Mouse (Mus musculus) forebrain, embryonic 13.5 days (tissue): ENCODE results near the gene Edn1. TPM values are rescaled to one million over a fixed set of nuclear protein-coding genes. Genes with fewer than 3 reads are reported as not detected.

ENCODE experiments used
- ATAC-seq: fragments of 200-750 bp; cut with Nextera tagmentation; 2 replicates; pipeline ENCODE4 v1.8.0; 2017
- H3K27ac ChIP-seq: fragments of 300-500 bp; sonication (generic); 2 replicates; pipeline ENCODE4 v1.5.1; 2015; ENCODE audit warnings: inconsistent platforms, mild to moderate bottlenecking, moderate library complexity
- H3K27me3 ChIP-seq: fragments of 300-500 bp; sonication (generic); 2 replicates; pipeline ENCODE4 v1.6.1; 2015; ENCODE audit warnings: mild to moderate bottlenecking, inconsistent platforms
- H3K36me3 ChIP-seq: fragments of 300-500 bp; sonication (generic); 2 replicates; pipeline ENCODE4 v1.6.1; 2015; ENCODE audit warnings: mild to moderate bottlenecking, inconsistent platforms; ENCODE audit not compliant: poor library complexity, severe bottlenecking
- H3K4me1 ChIP-seq: fragments of 300-500 bp; sonication (generic); 2 replicates; pipeline ENCODE4 v1.6.1; 2015; ENCODE audit warnings: inconsistent platforms
- H3K4me2 ChIP-seq: fragments of 300-500 bp; sonication (generic); 2 replicates; pipeline ENCODE4 v1.6.1; 2015; ENCODE audit warnings: inconsistent platforms, mild to moderate bottlenecking, moderate library complexity
- H3K4me3 ChIP-seq: fragments of 300-500 bp; sonication (generic); 2 replicates; pipeline ENCODE4 v1.5.1; 2015; ENCODE audit warnings: mild to moderate bottlenecking, inconsistent platforms
- H3K9ac ChIP-seq: fragments of 300-500 bp; sonication (generic); 2 replicates; pipeline ENCODE4 v1.6.1; 2015; ENCODE audit warnings: mild to moderate bottlenecking, inconsistent platforms
- H3K9me3 ChIP-seq: fragments of 300-500 bp; sonication (generic); replicated peaks from 2 replicates; pipeline ENCODE4 v1.6.1; 2016; ENCODE audit warnings: inconsistent platforms
- WGBS: fragments of 180-500 bp; shearing (Covaris S2); methylation state at CpG from one replicate; pipeline ENCODE4 v1.1.7; 2015; 5-methylcytosine and 5-hydroxymethylcytosine counted together
- polyA plus RNA-seq: library from polyadenylated mRNA; unstranded; fragments of >200 nt; fragmentation: Nextera tagmentation; extraction: Ambion mirVana; gene quantifications from 2 replicates; pipeline ENCODE4 v1.2.1, GENCODE M21; 2015

Gene Edn1
- polyA plus RNA-seq, 1 experiment from 2014 or later, result 1.1 TPM

GRCm38 (mm10) chr13:42334981-42335380 is 33.7 kb downstream of the Edn1 start:
- Histone ChIP-seq H3K4me3 (no peak overlapping the region), H3K27me3 (no peaks in the 10 kb centered on the region), H3K9ac (no peak overlapping the region), H3K36me3 (no peaks in the 10 kb centered on the region), H3K27ac (no peak overlapping the region), H3K4me1 (no peaks in the 10 kb centered on the region), H3K4me2 (no peak overlapping the region), H3K9me3 (no peaks in the 10 kb centered on the region)
- no peak for ATAC-seq
- WGBS, result 88% methylated on average over 3 of the region's 3 CpGs

GRCm38 (mm10) chr13:42336414-42336813 is 35.1 kb downstream of the Edn1 start:
- H3K9ac ChIP-seq, result no peak overlapping the region
- WGBS, result 86% methylated on average over 4 of the region's 4 CpGs
- no peaks in the 10 kb centered on the region for H3K36me3 ChIP-seq
- no peak overlapping the region for H3K4me3 ChIP-seq
- no peak for ATAC-seq
- no peak overlapping the region for H3K4me2 ChIP-seq
- no peaks in the 10 kb centered on the region for H3K27me3 ChIP-seq
- no peaks in the 10 kb centered on the region for H3K4me1 ChIP-seq
- no peaks in the 10 kb centered on the region for H3K9me3 ChIP-seq
- no peak overlapping the region for H3K27ac ChIP-seq

GRCm38 (mm10) chr13:42337072-42337471 is 35.8 kb downstream of the Edn1 start:
- Histone ChIP-seq H3K4me1 (no peaks in the 10 kb centered on the region), H3K9me3 (no peaks in the 10 kb centered on the region), H3K4me2 (no peak overlapping the region), H3K27me3 (no peaks in the 10 kb centered on the region), H3K9ac (no peak overlapping the region), H3K27ac (no peak overlapping the region), H3K36me3 (no peaks in the 10 kb centered on the region), H3K4me3 (no peak overlapping the region)
- 83% methylated on average over 2 of the region's 2 CpGs for WGBS
- ATAC-seq, result no peak

GRCm38 (mm10) chr13:42339466-42339865 is 38.2 kb downstream of the Edn1 start:
- 70% methylated on average over 2 of the region's 2 CpGs for WGBS
- no peaks in the 10 kb centered on the region for H3K4me1 ChIP-seq
- no peaks in the 10 kb centered on the region for H3K27me3 ChIP-seq
- no peaks in the 10 kb centered on the region for H3K9me3 ChIP-seq
- ATAC-seq, result no peak
- H3K36me3 ChIP-seq, result no peaks in the 10 kb centered on the region
- H3K9ac ChIP-seq, result no peak overlapping the region
- H3K4me3 ChIP-seq, result no peak overlapping the region
- H3K4me2 ChIP-seq, result no peak overlapping the region
- H3K27ac ChIP-seq, result no peak overlapping the region

GRCm38 (mm10) chr13:42341871-42342532 is 40.7 kb downstream of the Edn1 start:
- no peaks in the 10 kb centered on the region for H3K27me3 ChIP-seq
- no peak for ATAC-seq
- H3K9me3 ChIP-seq, result no peaks in the 10 kb centered on the region
- WGBS, result 85% methylated on average over 2 of the region's 2 CpGs
- no peaks in the 10 kb centered on the region for H3K36me3 ChIP-seq
- no peak overlapping the region for H3K4me2 ChIP-seq
- H3K27ac ChIP-seq, result no peak overlapping the region
- no peak overlapping the region for H3K4me3 ChIP-seq
- no peak overlapping the region for H3K9ac ChIP-seq
- no peaks in the 10 kb centered on the region for H3K4me1 ChIP-seq

DNA sequence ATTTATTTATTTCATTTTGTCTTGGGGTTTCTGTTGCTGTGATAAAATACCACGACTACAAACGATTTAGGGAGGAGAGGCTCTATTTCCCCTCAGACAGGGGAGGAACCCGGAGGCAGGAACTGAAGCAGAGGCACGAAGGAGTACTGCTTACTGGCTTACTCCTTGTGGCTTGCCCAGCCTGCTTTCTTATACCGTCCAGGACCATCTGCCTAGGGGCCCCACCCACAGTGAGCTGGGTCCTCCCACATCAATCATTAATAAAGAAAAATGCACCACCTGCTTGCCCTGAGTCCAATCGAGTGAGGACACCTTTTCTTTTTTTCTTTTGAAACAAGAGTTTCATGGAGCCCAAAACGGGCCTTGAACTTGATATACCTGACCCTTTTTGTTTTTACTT is 44.2 kb downstream of the Edn1 start:
- no peaks in the 10 kb centered on the region for H3K27me3 ChIP-seq
- no peaks in the 10 kb centered on the region for H3K36me3 ChIP-seq
- no peak for ATAC-seq
- H3K27ac ChIP-seq, result no peak overlapping the region
- H3K4me2 ChIP-seq, result no peak overlapping the region
- no peak overlapping the region for H3K9ac ChIP-seq
- no peaks in the 10 kb centered on the region for H3K4me1 ChIP-seq
- no peak overlapping the region for H3K4me3 ChIP-seq
- 86% methylated on average over 7 of the region's 7 CpGs for WGBS
- H3K9me3 ChIP-seq, result no peaks in the 10 kb centered on the region

DNA sequence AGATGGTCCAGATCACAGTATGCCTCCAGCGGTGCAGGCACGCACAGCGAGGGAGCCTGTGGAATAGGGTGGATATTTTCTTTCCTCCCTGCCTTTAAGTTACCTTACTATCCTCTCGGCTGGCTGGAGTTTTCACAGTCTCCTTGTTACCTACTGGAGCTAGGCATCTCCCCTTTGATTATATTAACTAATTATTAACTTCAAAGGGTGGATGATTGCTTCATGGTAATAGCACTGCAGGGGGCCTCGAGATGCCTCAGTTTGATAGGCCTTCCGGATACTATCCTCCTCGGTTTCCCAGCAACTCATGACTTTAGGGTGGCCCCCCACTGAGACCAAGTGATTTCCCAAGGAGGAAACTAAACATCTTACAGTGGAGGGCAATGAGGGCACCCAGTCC is 45.1 kb downstream of the Edn1 start:
- ATAC-seq, result no peak
- H3K4me1 ChIP-seq, result no peaks in the 10 kb centered on the region
- 56% methylated on average over 7 of the region's 7 CpGs for WGBS
- H3K27me3 ChIP-seq, result no peaks in the 10 kb centered on the region
- H3K4me2 ChIP-seq, result no peak overlapping the region
- H3K36me3 ChIP-seq, result no peaks in the 10 kb centered on the region
- H3K9me3 ChIP-seq, result no peaks in the 10 kb centered on the region
- H3K27ac ChIP-seq, result no peak overlapping the region
- H3K4me3 ChIP-seq, result no peak overlapping the region
- no peak overlapping the region for H3K9ac ChIP-seq

DNA sequence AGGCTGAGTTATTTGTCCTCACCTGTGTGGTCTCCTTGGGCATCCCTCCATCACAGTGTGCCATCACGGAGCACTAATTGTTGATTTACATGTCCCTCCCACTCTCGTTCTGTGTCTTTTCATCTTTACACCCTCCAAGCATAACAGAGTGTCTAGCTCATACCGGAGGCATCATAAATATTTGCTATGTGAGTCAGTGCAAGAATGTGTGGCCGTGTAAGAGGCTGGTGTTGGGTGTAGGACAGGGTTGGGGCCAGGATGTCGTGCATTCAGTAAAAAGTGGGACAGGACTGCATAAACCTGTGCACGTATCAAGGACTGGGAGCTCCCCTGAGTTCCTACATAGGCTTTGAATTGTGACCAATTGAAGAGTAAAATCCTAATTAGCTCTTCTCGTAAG is 50.4 kb downstream of the Edn1 start:
- 81% methylated on average over 7 of the region's 7 CpGs for WGBS
- Histone ChIP-seq H3K27ac (no peak overlapping the region), H3K27me3 (no peaks in the 10 kb centered on the region), H3K4me2 (no peak overlapping the region), H3K4me1 (no peaks in the 10 kb centered on the region), H3K4me3 (no peak overlapping the region), H3K9ac (no peak overlapping the region), H3K9me3 (no peaks in the 10 kb centered on the region), H3K36me3 (no peaks in the 10 kb centered on the region)
- no peak for ATAC-seq

Other genes starting within 250 kb of the Edn1 start
- 16.4 and 16.8 TPM in 2 replicates for gene Hivep1, start 249.5 kb upstream of the Edn1 start, polyA plus RNA-seq